Mouse (Mus musculus): Measurements from ENCODE around the gene Fcer1g.

Gene Fcer1g

GRCm38 (mm10) chr1:171185655-171186054, 48.5 kb downstream of the Fcer1g start:
- no peak for DNase-seq (ENCODE audit: low spot score)

GRCm38 (mm10) chr1:171184314-171184713, 49.9 kb downstream of the Fcer1g start:
- peak; percentile 83 for DNase-seq (ENCODE audit: low spot score)

- no peak for DNase-seq (ENCODE audit: low spot score)
Observed at GRCm38 (mm10) chr1:171183620-171184019, 50.5 kb downstream of the Fcer1g start.

GRCm38 (mm10) chr1:171183025-171183424, 51.1 kb downstream of the Fcer1g start:
- DNase-seq (ENCODE audit: low spot score), result no peak

All from lung, postnatal 25 days (tissue).